Mouse (Mus musculus) stomach, postnatal 0 days (tissue): ENCODE measurements around the gene Capn2.

Experiments used
- CTCF ChIP-seq: IDR thresholded peaks from 2 replicates; pipeline ENCODE4 v1.5.1; 2016; ENCODE audit warnings: antibody characterized with exemption, low read depth, mild to moderate bottlenecking, moderate library complexity
- EP300 ChIP-seq: optimal IDR thresholded peaks from 2 replicates; pipeline ENCODE3; 2016; ENCODE audit warnings: antibody characterized with exemption

DNA sequence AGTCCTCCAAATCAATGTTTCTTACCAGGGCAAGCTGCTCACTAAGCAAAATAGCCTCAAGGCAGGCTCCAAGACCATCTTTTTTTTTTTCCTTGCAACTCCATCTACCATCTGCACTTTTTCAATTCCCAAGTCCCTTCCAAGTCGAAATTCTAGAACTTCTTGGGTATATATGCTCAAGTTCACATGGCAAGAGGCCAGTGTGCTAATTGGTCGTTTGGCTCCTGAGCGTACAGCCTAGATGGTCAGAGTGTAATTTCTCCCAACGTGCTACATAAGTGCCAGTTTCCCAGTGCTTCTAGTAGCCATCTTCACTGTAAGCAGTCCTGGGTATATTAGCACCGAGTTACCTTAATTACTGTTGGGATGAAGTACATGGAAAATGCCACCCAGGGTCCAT lies 5.6 kb upstream of the Capn2 start:
- no peak for TF ChIP-seq CTCF
- TF ChIP-seq EP300, result no peak
